Mouse (Mus musculus) ES-E14 (cell line): Measurements from ENCODE around the gene Esrrg.

Experiments used
- CHD2 ChIP-seq: IDR thresholded peaks from 2 replicates; pipeline ENCODE4 v1.6.1; 2014; ENCODE audit warnings: mild to moderate bottlenecking, low read depth, low read length, inconsistent platforms
- HCFC1 ChIP-seq: IDR thresholded peaks from 2 replicates; pipeline ENCODE4 v1.6.1; 2012; ENCODE audit warnings: low read length, inconsistent platforms, borderline replicate concordance; ENCODE audit not compliant: insufficient read depth
- MAFK ChIP-seq: IDR thresholded peaks from 2 replicates; pipeline ENCODE4 v1.6.1; 2014; ENCODE audit warnings: mild to moderate bottlenecking, low read depth, low read length, inconsistent platforms; ENCODE audit not compliant: insufficient read depth

- TF ChIP-seq CHD2 (no peak), MAFK (no peak), HCFC1 (no peak)
These were observed 293.6 kb downstream of the Esrrg start for GRCm38 (mm10) chr1:187902176-187902575.
